Mouse (Mus musculus): ENCODE measurements around the gene Ypel4.

The Ypel4 gene

DNA sequence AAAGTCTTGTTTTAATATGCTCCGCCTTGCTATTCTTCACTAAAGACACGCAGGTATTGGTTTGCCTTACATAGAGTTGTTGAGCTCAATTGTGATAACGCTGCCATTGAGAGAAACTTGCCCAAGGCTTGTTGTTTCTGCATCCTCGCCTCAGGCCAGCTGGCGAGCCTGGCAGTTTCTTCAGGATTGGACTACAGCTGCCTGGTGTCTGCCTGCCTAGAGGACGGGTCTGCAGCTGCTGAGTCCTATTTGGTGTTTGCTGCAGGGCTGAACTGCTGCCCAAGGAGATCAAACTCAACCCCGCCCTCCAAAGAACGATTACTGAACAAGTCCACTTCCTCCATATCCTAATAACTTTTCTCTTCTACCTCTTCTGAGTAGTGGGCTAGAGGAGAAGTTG is 26.9 kb downstream of the Ypel4 start:
- DNase-seq (ENCODE audit: low spot score in 2 of 2): no peak

DNA sequence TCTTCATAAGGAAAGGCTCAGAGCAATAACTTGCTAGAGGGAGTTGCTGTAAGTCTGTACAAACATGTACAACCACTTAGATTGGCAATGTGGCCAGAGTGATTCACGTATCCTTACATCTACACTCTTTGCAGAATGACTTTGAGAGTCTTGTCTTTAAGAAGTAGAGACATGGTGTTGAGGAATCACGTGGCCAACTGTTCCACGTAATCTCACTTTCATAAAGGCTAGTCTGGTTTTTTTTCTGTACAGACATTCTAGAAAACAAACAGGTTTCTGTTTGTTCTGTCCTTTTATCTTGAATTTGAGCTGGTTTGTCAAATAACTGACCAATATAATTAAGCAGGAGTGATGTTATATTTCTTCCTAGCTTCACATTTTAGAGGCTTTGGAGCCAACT is 27.5 kb downstream of the Ypel4 start:
- DNase-seq (ENCODE audit: low spot score in 2 of 2): no peak

DNA sequence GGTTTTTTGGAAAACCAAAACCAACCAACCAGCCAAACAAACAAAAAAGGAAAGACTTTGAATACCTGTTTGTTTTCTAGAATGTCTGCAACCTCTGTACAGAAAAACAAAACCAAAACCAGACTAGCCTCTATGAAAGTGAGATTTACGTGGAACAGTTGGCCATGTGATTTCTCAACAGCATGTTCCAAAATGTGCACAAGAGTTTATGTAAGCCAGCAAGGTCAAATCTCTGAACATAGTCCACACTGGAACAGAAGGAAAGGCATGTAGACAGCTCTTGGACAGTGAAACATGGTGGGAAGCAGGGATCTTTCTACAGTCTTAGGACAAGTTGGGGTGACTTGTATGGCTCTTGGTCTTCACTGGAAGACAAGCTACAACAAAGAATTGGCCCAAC is 28.0 kb downstream of the Ypel4 start:
- no peak for DNase-seq (ENCODE audit: low spot score in 2 of 2)

DNA sequence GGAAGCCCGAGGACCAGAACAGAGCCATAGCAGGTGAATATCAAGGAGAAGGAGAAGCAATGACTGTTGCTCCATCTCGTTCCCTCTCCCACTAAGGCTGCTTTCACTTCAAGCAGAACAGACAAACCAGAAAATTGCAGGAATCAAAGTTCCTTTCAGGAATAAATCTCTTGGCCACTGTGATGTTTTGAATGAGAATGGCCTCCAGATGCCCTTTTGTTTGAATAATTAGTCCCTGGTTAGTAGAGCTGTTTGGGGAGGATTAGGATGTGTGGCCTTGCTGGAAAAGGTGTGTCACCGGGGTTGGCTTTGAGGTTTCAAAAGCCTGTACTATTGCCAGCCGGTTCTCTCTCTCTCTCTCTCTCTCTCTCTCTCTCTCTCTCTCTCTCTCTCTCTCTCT is 28.4 kb downstream of the Ypel4 start:
- DNase-seq (ENCODE audit: low spot score in 2 of 2): no peak

DNA sequence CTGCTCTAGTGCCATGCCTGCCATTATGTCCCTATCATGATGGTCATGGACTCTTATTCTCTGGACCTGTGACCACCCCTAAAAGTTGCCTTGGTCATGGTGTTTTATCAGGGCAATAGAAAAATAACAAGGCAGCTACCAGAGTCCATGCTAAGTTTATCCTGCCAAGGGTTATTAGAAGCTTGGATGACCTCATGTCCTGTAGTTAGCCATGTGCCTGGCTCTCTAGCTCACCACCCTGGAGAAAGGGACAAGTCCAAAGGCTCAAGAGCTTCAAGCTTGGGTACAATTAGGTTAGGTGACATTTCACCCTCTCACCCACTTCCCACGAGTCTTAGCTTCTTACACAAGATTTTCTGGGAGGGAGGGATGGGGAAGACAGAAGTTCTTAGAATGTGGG is 29.0 kb downstream of the Ypel4 start:
- no peak for DNase-seq (ENCODE audit: low spot score in 2 of 2)

DNA sequence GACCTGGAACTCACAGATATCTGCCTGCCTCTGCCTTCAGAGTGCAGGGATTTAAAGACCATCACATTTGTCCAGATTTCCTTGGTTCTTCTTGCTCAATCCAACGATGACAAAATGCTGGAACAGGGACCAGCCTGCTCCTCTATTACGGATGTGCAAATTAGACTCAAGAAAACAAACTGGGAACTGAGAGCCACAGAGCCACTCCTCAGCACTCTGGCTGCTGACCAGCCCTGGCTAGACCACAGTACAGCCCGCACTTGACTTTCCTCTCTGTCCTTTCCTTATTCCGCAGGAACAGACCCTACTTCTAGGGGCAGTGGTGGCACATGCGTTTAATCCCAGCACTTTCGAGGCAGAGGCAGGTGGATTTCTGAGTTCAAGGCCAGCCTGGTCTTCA is 36.6 kb downstream of the Ypel4 start:
- DNase-seq (ENCODE audit: low spot score in 2 of 2): no peak

DNA sequence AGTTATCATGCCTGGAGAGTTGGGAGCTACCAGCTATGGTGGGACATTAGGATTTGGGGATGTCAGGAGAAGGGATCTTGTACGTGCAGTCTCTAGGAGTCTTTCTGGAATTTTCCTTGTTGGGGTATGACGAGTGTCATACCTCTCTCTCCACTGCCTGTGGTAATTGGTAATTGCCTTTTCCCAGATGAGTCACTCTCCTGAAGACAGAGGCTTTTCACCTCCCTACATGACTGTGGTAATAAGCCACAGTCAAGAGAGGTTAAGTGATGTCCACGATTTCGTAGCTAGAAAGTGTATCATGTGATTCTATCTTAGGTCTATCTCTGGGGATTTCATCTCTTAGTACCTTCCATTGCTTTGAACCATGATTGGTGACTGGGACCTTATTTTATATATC is 38.6 kb downstream of the Ypel4 start:
- no peak for DNase-seq (ENCODE audit: low spot score in 2 of 2)

DNA sequence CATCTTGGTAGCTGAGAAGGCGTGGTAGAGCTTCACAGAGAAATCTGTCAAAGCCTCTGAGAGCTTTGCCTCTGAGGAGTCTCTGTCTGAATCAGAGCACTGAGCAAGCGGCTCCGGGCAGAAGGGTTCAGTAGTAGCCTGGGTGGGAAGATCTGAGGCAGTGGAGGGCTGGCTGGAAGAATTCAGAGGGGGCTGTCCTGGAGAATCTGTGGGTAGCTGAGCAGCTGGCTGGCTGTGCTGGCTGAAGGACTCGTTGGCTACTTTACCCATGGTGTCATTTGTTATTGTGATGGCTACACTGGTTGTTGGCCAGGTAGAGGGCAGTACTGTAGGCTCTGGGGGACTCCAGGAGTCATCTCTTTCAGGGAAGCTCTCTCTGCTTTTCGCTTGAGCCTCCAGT is 39.3 kb downstream of the Ypel4 start:
- no peak for DNase-seq (ENCODE audit: low spot score in 2 of 2)

DNA sequence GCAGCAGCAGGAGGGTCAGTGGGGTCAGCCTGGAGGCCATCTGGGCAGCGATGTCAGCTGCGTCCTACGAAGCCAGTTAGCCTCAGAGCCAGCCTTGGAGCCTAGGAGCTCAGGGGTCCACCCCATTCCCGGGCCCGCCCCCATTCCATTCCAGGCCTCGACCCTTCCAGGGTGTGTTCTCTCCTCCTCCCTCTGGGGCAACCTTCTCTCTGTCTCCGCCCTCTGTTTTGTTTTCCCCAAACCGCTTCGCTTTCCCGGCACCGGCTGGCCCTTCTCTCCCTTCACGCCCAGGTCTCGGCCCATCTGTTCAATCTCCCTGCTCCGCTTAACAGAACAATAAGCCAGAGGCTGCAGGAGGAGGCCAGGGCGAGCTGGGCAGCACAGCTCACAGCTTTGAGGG is 40.9 kb downstream of the Ypel4 start:
- DNase-seq (ENCODE audit: low spot score in 2 of 2): peak in 1 of 2 experiments; percentile 11

DNA sequence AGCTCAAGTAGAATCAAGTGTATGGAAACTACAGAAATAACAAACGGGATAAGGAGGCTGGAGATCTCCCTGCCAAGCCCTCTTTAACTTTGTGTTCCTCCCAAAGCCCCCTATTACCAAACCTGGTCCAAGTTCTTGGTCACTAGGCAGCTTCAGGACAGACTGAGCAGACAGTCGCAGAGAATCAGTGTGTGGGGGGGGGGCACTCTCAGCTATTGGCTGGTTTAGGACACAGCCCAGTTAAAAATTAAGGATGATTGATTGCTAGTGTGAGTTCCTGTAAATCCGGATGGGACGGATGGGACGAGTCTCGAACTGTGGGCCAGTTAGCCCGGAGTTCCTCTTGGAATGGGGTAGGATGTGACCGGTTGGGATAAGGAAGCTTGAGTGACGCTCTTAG is 41.4 kb downstream of the Ypel4 start, which contains the start of gene Serping1:
Gene Serping1, minus strand, starts transcription at position 204 of the 400 bp plus-strand sequence.
- DNase-seq (ENCODE audit: low spot score in 2 of 2): no peak

DNA sequence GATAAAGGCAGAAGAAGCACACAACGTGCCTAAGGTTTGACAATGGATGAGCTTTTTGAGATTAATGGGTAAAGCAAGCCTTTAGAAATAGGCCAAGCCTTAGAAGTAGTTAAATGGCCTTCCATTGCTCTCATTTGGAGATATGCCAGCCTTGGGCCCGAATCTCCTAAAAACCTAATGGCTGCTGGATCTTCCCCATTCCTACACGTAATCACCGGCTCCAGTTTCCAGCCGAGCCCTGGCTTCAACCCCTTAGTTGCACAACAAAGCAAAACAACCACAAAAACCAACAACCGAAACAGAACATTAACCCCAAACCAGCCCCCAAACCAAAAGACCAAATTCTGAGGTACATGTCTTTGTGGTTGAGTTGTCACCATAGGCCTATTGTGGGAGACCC is 41.8 kb downstream of the Ypel4 start:
- no peak for DNase-seq (ENCODE audit: low spot score in 2 of 2)

DNA sequence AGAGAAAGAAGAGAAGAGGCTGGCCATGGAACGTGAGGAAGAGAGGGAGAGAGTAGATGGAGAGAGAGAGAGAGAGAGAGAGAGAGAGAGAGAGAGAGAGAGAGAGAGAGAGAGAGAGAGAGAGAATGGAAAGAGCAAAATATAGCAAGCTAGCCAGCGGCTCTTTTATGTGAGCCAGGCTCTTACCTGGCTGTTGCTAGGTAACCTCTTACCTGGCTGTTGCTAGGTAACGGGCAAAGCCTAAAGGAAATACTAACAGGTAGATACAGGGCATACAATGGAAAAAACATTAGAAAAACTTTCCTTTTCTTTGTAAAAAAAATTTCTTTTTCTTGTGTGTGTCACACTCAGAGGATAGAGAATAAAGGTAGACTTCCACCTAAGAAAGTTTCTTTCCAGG is 43.8 kb downstream of the Ypel4 start:
- DNase-seq (ENCODE audit: low spot score in 2 of 2): no peak

DNA sequence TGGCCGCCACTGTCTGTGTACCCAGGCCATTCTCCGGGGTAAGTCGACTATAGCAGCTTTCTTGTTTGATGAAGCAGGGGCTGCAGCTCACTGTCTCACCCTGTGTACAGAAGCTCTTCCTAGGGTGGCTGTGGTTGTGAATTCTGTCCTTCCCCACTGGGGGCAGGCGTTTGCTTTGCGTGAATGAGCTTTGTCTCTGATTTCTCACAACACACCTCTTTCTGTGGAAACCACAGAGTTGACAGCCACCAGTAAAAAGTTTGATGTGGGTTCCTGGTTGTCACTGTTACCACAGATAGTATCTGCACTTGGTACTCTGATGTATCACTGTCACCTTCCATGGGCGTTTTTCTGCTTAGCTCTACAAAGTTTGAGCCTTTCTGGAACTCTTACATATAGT is 45.4 kb downstream of the Ypel4 start:
- DNase-seq (ENCODE audit: low spot score in 2 of 2): no peak

DNA sequence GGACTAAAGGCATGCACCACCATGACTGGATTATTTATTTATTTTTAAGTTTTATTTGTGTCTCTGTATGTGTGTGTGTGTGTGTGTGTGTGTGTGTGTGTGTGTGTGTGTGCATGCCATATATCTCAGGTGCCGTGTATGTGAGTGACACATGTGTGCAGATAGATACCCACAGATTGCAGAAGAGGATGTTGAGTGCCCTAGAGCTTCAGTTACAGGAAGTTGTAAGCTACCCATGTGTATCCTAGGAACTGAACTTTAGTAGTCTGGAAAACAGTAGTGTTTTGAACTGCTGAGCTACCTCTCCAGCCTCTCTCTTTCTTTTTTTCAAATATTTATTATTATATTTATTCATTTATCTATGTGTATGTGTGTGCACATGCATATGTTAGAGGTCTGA is 49.5 kb downstream of the Ypel4 start:
- DNase-seq (ENCODE audit: low spot score in 2 of 2): no peak

DNA sequence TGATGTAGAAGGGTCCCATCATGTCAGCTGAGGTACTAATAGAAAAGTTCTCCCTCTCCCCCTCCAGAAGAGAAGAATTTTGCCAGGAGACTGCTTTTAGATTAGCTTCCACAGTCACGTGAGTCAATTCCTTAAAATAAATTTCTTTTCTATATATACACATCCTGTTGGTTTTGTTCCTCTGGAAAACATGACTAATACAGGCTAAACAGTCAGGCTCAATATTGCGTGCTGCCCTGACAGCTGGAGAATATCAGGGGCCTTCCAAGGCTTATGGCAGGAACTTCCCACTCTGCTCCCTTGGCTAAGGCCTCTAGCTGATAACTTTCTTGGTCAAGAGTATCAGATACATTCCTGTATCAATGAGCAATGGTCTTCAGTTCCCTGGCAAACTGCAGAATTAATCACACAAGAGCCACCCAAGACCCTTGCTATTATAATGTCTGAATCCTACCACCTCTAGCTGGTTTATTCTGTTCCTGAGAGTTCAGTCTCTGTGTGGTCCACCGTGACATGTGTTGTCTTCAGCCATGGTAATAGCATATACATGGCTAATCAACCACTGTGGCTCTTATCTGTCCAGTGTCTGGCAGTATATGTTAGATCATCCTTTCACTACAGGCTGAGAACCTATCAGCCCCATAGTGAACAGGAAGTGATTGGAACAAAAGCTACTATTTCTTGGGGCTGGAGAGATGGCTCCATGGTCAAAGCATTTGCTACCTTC is 50.1 kb downstream of the Ypel4 start:
- no peak for DNase-seq (ENCODE audit: low spot score in 2 of 2)

Data from frontal cortex, postnatal 10 days (tissue).